Mouse (Mus musculus): ENCODE measurements around the gene Lrmda.

DNA sequence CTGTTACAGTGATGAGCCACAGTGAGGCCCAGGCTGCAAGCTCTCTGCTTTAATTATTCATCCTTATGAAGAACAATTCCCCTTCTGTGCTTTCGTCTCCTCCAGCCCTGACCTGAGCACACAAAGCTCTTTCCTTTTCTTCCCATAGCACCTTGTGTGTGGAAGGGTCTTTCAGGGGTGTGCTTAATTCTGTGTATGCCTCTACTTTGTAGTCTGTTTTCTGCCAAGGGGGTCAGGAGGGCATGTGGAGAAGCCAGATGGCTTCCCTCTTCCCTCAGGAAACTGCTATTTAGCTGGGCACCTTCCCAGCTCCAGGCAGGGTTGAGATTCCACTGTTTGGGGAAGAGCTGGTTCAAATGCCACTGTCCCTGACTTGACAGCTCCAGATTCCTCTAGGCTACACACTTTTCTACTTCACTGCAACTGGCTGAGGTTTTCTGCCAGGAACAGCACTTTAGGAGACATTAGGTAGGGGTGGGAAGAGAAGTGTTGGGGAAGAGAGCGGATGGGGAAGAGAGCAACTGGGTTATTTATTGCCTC lies 995.3 kb downstream of the Lrmda start:
- TF ChIP-seq RCOR1 (IDR thresholded peaks at IDR 0.05; ENCODE audit: low read depth, low read length) (no peak), MAFK (IDR thresholded peaks at IDR 0.05; ENCODE audit: borderline replicate concordance, low read depth, low read length) (no peak), MYC (IDR thresholded peaks at IDR 0.05; ENCODE audit: low read depth, low read length) (no peak), CTCF (IDR thresholded peaks at IDR 0.05 in 2 of 3, conservative IDR thresholded peaks at IDR 0.05 in 1 of 3; ENCODE audit: control insufficient read depth in 1 of 3, insufficient read depth in 1 of 3, low read depth in 2 of 3, low read length in 3 of 3, poor library complexity in 1 of 3, severe bottlenecking in 1 of 3) (no peak), E2F4 (IDR thresholded peaks at IDR 0.05; ENCODE audit: borderline replicate concordance, low read depth, low read length) (no peak), USF1 (IDR thresholded peaks at IDR 0.05; ENCODE audit: low read depth, low read length) (no peak), USF2 (IDR thresholded peaks at IDR 0.05; ENCODE audit: borderline replicate concordance in 1 of 2, insufficient read depth in 1 of 2, low read depth in 1 of 2, low read length in 2 of 2) (no peak), POLR2A (IDR thresholded peaks at IDR 0.05; ENCODE audit: control insufficient read depth in 1 of 2, insufficient read depth in 1 of 2, low read depth in 1 of 2, low read length in 2 of 2, poor library complexity in 1 of 2) (no peak), BHLHE40 (IDR thresholded peaks at IDR 0.05; ENCODE audit: borderline replicate concordance, low read depth, low read length) (no peak), ZKSCAN1 (IDR thresholded peaks at IDR 0.05; ENCODE audit: low read depth, low read length) (no peak)
